Mouse (Mus musculus) embryonic fibroblast, embryonic 13.5 days (primary cell): Measurements from ENCODE around the gene Pde4a. TPM values are rescaled to one million over a fixed set of nuclear protein-coding genes. Genes with fewer than 3 reads are reported as not detected.
"Not testable (repeated sequence)": the region's sequence is repeated elsewhere in the genome, so short reads cannot be mapped to it uniquely, and the experiment has no call there.

Experiments used
- H3K27ac ChIP-seq: 2 replicates; pipeline ENCODE4 v1.5.1; 2012; ENCODE audit warnings: low read length, control low read depth, inconsistent platforms; ENCODE audit not compliant: insufficient read depth
- H3K4me1 ChIP-seq: 2 replicates; pipeline ENCODE4 v1.6.1; 2011; ENCODE audit warnings: low read length; ENCODE audit not compliant: control insufficient read depth, insufficient read depth
- H3K4me3 ChIP-seq: 2 replicates; pipeline ENCODE4 v1.5.1; 2011; ENCODE audit warnings: mild to moderate bottlenecking, control low read depth, low read length; ENCODE audit not compliant: insufficient read depth
- CTCF ChIP-seq: IDR thresholded peaks from 2 replicates; pipeline ENCODE4 v1.5.1; 2011; ENCODE audit warnings: mild to moderate bottlenecking, control low read depth, low read length, moderate library complexity, borderline replicate concordance; ENCODE audit not compliant: insufficient read depth
- POLR2A ChIP-seq: IDR thresholded peaks from 2 replicates; pipeline ENCODE4 v1.6.1; 2011; ENCODE audit warnings: low read depth, mild to moderate bottlenecking, control low read depth, low read length, moderate library complexity
- polyA plus RNA-seq: library from polyadenylated mRNA; stranded (reverse); fragments of >200 nt; gene quantifications from 2 replicates; pipeline ENCODE4 v1.2.4, GENCODE M21; 2011; ENCODE audit warnings: low read depth; ENCODE audit not compliant: missing spikeins, insufficient read length

Gene Pde4a
- polyA plus RNA-seq, 1 experiment = 14.7 TPM

GRCm38 (mm10) chr9:21194787-21195493, 29.4 kb downstream of the Pde4a start:
- H3K4me3 ChIP-seq = no peak overlapping the region
- H3K4me1 ChIP-seq = peaks cover 6% of the 10 kb centered on the region; the same call in 1 of the 2 replicates
- 0 out of 2 replicates have a peak overlapping the region, but pooled peaks have one; percentile 0 for H3K27ac ChIP-seq
- no peak for TF ChIP-seq POLR2A

DNA sequence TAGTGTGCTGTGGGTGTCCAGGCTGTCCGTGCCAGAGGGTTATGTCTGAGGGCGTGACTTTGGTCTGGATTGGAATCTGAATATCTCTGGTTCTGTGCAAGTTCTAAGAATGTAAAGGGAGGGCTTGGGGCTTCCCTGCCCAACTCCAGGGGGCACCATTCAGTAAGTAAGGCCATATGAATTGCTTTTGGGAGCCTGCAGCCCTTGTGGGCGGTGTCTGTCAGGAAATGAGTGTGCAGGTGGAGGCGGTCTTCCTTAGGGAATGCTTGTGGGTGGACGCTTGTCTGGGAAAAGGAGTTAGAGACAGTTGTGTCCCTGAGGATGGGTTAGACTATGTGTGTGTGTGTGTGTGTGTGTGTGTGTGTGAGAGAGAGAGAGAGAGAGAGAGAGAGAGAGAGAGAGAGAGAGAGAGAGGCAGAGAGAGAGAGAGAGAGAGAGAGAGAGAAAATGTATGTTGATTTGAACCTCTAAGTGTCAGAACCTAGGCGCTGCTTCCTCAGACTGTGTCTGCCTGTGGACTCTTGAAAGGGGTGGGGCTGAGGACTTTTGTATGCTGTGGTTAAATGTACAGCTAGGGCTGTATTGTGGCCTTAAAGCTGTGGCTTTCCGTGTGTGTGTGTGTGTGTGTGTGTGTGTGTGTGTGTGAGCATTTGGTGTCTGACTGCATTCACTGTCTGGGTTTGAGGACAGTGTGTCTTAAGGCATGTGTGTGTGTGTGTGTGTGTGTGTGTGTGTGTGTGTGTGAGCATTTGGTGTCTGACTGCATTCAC, 30.4 kb downstream of the Pde4a start:
- not testable (repeated sequence) for H3K4me3 ChIP-seq, H3K4me1 ChIP-seq
- peak overlapping the region; percentile 0; the same call in 1 of the 2 replicates for H3K27ac ChIP-seq

DNA sequence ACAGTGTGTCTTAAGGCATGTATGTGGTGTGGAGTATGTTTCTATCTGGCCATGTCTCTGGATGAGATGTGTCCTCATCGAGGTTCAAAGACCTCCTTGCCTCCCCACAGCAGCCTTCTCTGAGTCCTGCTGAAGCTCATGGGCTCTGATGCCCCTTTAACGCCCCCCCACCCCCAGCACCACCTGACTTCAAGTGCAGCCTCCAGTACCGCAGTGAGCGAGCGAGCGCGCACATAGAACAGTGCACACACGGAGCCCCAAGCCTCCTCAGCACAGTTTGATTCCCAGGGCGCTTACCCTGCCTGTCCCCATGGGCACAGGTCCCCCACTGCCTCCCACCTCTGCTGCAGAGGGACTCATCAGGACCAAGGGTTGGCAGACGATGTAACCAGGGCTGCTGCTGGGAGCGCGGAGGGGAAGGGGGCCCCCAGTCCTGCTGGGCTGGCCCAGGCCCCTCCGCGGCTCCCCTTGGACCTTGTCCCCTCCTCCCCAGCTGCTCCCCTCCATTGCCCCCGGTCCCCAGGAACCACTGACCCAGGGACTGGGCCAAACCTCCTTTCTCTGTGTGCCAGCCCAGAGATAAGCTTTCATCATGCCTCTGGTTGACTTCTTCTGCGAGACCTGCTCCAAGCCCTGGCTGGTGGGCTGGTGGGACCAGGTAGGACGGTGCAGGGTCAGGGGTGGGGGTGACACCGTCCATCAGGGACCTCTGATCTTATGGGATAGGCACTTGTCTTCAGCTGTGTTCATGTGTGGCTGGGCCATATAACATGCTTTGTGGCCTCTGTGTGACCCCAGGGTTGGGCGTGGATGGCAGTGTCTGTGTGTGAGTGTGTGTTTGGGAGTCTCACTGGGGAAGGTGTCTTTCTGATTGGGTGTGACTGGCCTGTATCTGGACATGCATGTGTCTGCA, 31.3 kb downstream of the Pde4a start:
- Histone ChIP-seq H3K27ac (no peak overlapping the region), H3K4me1 (peaks cover 6% of the 10 kb centered on the region; the same call in 1 of the 2 replicates), H3K4me3 (no peak overlapping the region)
- TF ChIP-seq POLR2A = no peak
- no peak for TF ChIP-seq CTCF

DNA sequence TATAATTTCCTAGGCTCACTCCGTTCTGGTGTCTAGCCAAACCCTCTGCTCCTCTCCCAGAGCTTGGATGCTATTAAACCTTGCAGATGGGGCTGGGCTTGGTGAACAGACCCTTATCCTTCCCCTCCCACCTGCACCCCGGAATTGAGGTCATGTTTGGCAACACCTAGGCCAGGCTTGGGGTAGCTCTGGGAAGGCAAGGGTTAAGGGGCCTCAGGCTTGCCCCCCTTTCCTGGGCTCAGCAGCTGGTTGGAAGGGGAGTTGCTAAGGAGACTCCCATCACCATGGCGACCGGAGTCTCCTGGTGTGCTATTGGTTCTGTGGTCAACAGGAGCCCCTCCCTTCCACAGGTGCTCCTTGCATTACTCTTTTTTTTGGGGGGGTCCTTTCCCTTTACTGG, 32.5 kb downstream of the Pde4a start:
- no peak overlapping the region for H3K27ac ChIP-seq
- no peak overlapping the region for H3K4me3 ChIP-seq
- TF ChIP-seq POLR2A (no peak), CTCF (no peak)
- H3K4me1 ChIP-seq = peaks cover 6% of the 10 kb centered on the region; the same call in 1 of the 2 replicates

DNA sequence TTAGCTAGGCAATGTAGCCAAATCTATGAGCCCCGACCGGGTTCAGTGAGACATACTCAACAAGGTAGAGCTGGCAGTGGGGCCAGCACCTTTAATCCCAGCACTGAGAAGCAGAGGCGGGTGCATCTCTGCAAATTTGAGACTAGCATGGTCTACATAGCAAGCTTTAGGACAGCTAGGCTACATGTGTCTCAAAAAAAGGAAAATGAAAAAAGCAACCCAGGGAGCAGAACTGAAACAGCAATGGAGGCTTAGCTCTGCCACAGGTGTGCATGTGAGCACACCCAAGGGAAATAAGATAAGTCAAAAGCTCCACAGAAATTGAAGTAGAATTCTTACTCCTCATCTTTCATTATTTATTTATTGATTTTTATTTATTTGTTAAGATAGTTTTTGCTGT, 33.4 kb downstream of the Pde4a start:
- no peak overlapping the region for H3K27ac ChIP-seq
- peaks cover 6% of the 10 kb centered on the region; the same call in 1 of the 2 replicates for H3K4me1 ChIP-seq
- H3K4me3 ChIP-seq = no peak overlapping the region
- no peak for TF ChIP-seq POLR2A
- no peak for TF ChIP-seq CTCF

GRCm38 (mm10) chr9:21204156-21204527, 38.6 kb downstream of the Pde4a start:
- Histone ChIP-seq H3K27ac (no peak overlapping the region), H3K4me1 (no peaks in the 10 kb centered on the region), H3K4me3 (no peak overlapping the region)
- TF ChIP-seq POLR2A (no peak), CTCF (no peak)

DNA sequence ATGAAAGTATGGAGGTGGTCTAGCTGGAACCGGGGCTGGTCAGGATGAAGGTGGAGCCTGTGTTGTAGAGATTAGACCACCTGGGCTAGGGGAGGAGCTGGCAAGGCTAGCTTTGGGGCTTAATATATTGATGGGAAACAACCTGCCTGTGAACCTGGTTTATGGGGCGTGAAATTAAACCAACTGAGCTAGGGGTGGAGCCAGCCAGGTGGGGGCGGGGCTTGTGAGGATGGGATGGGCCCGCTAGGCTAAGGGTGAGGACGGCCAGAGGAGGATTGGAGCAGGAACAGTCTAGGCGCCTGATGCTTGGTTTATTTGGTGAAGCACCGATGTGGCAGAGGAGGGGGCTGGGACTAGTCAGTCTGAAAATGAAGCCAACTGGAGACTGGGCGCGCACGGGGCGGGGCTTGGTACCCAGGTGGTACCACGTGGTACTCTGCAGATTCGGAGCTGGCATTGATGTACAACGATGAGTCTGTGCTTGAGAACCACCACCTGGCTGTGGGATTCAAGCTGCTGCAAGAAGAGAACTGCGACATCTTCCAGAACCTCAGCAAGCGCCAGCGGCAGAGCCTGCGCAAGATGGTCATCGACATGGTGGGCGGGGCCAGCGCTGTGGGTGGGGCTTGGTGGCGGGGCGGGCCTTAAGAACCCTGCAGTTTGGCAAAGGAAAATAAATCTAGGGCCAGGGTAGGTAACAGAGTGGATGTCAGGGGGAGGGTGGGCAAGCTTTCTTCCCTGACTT, 39.2 kb downstream of the Pde4a start:
- TF ChIP-seq CTCF (no peak), POLR2A (no peak)
- H3K4me3 ChIP-seq = no peak overlapping the region
- H3K27ac ChIP-seq = no peak overlapping the region
- H3K4me1 ChIP-seq = no peaks in the 10 kb centered on the region

DNA sequence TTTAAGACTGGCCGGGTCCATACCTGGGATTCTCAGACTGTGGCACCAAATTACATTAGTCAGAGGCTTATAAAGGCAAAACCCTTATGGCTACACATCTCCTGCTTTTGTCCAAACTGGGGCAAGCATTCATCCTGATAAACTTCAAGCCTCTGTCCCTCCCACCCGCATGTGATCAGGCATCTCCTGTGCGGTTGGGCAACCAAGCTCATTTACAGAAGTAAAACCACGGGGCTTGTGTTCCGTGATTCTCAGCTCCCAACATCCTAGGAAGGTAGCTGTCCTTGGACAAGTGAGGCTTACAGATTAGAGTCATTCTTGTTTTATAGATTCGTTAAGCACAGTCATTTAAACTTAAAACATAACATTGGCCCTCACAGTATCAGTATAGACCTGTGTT, 41.3 kb downstream of the Pde4a start:
- no peaks in the 10 kb centered on the region for H3K4me1 ChIP-seq
- no peak overlapping the region for H3K4me3 ChIP-seq
- no peak for TF ChIP-seq CTCF
- TF ChIP-seq POLR2A = no peak
- H3K27ac ChIP-seq = no peak overlapping the region

DNA sequence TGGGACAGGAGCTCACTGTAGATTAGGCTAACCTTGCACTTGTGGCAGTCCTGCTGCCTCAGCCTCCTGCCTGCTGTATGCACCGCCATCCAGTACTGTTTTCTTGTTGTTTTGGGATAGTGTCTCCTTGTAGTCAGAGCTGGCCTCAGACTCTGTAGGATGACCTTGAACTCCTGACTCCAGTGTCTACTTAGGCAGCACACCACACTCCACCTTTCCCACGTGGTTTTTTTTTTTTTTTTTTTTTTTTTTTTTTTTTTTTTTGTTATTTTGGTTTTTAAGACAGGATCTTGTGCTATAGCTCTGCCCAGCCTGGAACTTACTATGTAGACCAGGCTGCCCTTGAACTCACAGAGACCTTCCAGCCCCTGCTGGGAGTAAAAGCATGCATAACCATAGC, 43.1 kb downstream of the Pde4a start:
- TF ChIP-seq POLR2A = no peak
- TF ChIP-seq CTCF = no peak
- Histone ChIP-seq H3K27ac (no peak overlapping the region), H3K4me3 (no peak overlapping the region), H3K4me1 (no peaks in the 10 kb centered on the region)
